Mouse (Mus musculus): ENCODE measurements around the gene Ube4a.

DNA sequence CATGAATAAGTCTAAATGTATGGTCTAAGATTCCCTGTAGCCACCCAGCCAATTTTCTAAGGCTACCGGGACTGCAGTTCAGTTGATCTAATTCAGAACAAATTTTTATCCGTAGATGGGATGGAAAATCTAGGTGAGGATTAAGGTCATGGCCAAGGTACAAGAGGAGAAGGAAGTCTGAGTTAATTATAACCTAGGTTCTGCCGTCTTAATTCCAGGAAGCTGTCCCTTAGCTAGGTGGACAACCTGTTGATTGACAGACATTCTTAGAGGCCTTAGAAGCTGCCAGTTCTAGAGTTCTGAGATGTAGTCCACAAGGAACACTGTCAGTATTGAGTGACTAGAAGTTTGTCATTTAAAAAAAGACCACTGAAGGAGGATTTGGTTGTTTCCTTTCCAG, 65.7 kb downstream of the Ube4a start:
- no peak for TF ChIP-seq CEBPB (IDR thresholded peaks at IDR 0.05; ENCODE audit: low read depth)
- no peak for TF ChIP-seq CTCF (IDR thresholded peaks at IDR 0.05; ENCODE audit: control insufficient read depth, insufficient read depth, insufficient read length)
- no peak for TF ChIP-seq MYOG (IDR thresholded peaks at IDR 0.05; ENCODE audit: control insufficient read depth, extremely low read depth, insufficient read length)
